Mouse (Mus musculus) ES-E14 (cell line): Measurements from ENCODE around the gene Eif4a3. TPM values are rescaled to one million over a fixed set of nuclear protein-coding genes. Genes with fewer than 3 reads are reported as not detected.
"Not testable (repeated sequence)": the region's sequence is repeated elsewhere in the genome, so short reads cannot be mapped to it uniquely, and the experiment has no call there.

Source experiments
- DNase-seq: peaks from one replicate; pipeline ENCODE4 v3.0.0-alpha.2; 2013; ENCODE audit warnings: low read depth, low spot score
- H3K27ac ChIP-seq: 2 replicates; pipeline ENCODE4 v1.5.1; 2012; ENCODE audit warnings: low read depth, mild to moderate bottlenecking, low read length, moderate library complexity, mixed read lengths; ENCODE audit not compliant: poor library complexity, insufficient read depth, severe bottlenecking
- H3K36me3 ChIP-seq: 2 replicates; pipeline ENCODE4 v1.6.1; 2012; ENCODE audit warnings: mild to moderate bottlenecking, low read length, moderate library complexity, mixed read lengths; ENCODE audit not compliant: control insufficient read depth, poor library complexity, insufficient read depth, severe bottlenecking
- H3K4me1 ChIP-seq, 2 experiments: fragments of 150-350 bp in 1 of 2; sonication (generic) in 1 of 2; 2 replicates each; pipeline ENCODE4 v1.6.1; 2012; ENCODE audit warnings: low read length in 2 of 2, mild to moderate bottlenecking in 1 of 2, mixed read lengths in 1 of 2; ENCODE audit not compliant: control insufficient read depth in 2 of 2, insufficient read depth in 2 of 2, poor library complexity in 1 of 2
- H3K4me3 ChIP-seq, 2 experiments: fragments of 150-350 bp in 1 of 2; sonication (generic) in 1 of 2; 2 replicates each; pipeline ENCODE4 v1.5.1; 2012; ENCODE audit warnings: low read length in 2 of 2, low read depth in 1 of 2, mild to moderate bottlenecking in 1 of 2, mixed read lengths in 1 of 2; ENCODE audit not compliant: insufficient read depth in 1 of 2, poor library complexity in 1 of 2, severe bottlenecking in 1 of 2
- H3K9ac ChIP-seq: 2 replicates; pipeline ENCODE4 v1.6.1; 2012; ENCODE audit warnings: low read depth, mild to moderate bottlenecking, low read length, mixed read lengths; ENCODE audit not compliant: poor library complexity, insufficient read depth, severe bottlenecking
- H3K9me3 ChIP-seq: fragments of 150-350 bp; sonication (generic); 2 replicates; pipeline ENCODE4 v1.6.1; 2012; ENCODE audit warnings: low read depth, mild to moderate bottlenecking, low read length; ENCODE audit not compliant: control insufficient read depth, insufficient read depth
- CHD2 ChIP-seq: IDR thresholded peaks from 2 replicates; pipeline ENCODE4 v1.6.1; 2014; ENCODE audit warnings: mild to moderate bottlenecking, low read depth, low read length, inconsistent platforms
- HCFC1 ChIP-seq: IDR thresholded peaks from 2 replicates; pipeline ENCODE4 v1.6.1; 2012; ENCODE audit warnings: low read length, inconsistent platforms, borderline replicate concordance; ENCODE audit not compliant: insufficient read depth
- MAFK ChIP-seq: IDR thresholded peaks from 2 replicates; pipeline ENCODE4 v1.6.1; 2014; ENCODE audit warnings: mild to moderate bottlenecking, low read depth, low read length, inconsistent platforms; ENCODE audit not compliant: insufficient read depth
- ZC3H11A ChIP-seq: IDR thresholded peaks from 2 replicates; pipeline ENCODE4 v1.6.1; 2012; ENCODE audit warnings: low read depth, mild to moderate bottlenecking, inconsistent platforms, low read length, borderline replicate concordance
- ZNF384 ChIP-seq: IDR thresholded peaks from 2 replicates; pipeline ENCODE4 v1.6.1; 2012; ENCODE audit warnings: low read depth, low read length, inconsistent platforms
- in situ Hi-C, 2 experiments: fragments of 600-800 bp; cut with MboI; formaldehyde crosslinking; loops; one replicate each; pipeline ENCODE4 v1.15.1; 2025; ENCODE audit warnings: low sequenced_read_pairs in 2 of 2, inconsistent platforms in 1 of 2; ENCODE audit not compliant: unreplicated experiment in 2 of 2
- total RNA-seq: library from RNA; depleted of rRNA; stranded (reverse); fragments of 300-350 nt; gene quantifications from 2 replicates; pipeline ENCODE4 v1.2.3, GENCODE M21; 2012

The Eif4a3 gene
- total RNA-seq, 1 experiment: 400 TPM

DNA sequence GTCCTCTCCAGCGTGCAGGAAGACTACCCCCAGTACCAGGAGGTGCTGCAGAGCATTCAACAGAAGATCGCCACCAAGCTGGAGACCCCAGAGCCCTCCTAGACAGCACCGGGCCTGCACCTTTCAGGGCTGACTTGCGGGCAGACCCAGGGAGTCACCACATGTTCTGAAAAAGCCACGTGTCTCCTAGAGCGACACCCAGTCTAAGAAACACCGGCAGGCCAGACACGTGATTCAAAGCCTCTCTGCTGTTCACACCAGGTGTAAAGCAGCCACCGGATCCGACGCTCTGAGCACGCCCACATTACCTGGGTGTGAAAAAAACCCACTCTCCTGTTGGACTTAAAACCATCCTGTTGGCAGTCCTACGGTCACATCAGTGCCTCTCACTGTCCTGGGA is 35.5 kb downstream of the Eif4a3 start:
- no peak for DNase-seq
- TF ChIP-seq CHD2: no peak
- TF ChIP-seq ZNF384: no peak
- no peak for TF ChIP-seq ZC3H11A
- no peak for TF ChIP-seq HCFC1
- no peak for TF ChIP-seq MAFK
- Histone ChIP-seq H3K4me1 (peaks cover 3 to 24% of the 10 kb centered on the region in 2 experiments), H3K9ac (no peak overlapping the region), H3K36me3 (no peaks in the 10 kb centered on the region), H3K4me3 (no peak overlapping the region), H3K9me3 (no peaks in the 10 kb centered on the region), H3K27ac (no peak overlapping the region)
- in situ Hi-C loops: no loop called here

DNA sequence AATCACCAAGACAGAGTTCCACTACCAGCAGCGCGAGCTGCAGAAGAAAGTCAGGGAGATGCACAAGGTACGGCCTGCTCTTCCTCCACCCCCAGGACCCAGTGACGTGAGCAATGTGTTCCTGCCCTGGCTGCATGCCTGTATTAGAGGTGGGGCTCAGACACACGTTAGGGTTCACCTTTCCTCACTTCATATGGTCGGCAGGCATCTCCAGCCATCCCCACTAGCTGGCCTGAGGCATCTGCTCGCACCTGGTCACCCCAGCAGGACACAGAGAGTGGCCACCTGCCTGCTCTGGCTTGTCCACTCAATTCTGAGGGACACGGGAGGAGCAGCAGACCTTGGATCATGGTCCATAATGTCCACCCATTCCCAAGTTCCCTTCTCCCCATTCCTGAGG is 39.9 kb downstream of the Eif4a3 start:
- H3K4me1 ChIP-seq: peaks cover 0 to 14% of the 10 kb centered on the region in 2 experiments; a peak in 1 of 4 replicates
- H3K9me3 ChIP-seq: no peaks in the 10 kb centered on the region
- H3K4me3 ChIP-seq: no peak overlapping the region
- no peak for TF ChIP-seq ZNF384
- no peak for TF ChIP-seq MAFK
- TF ChIP-seq ZC3H11A: no peak
- no peak for TF ChIP-seq CHD2
- no peak for TF ChIP-seq HCFC1
- in situ Hi-C loops: no loop called here
- no peak for DNase-seq
- no peak overlapping the region for H3K27ac ChIP-seq
- H3K36me3 ChIP-seq: no peaks in the 10 kb centered on the region
- no peak overlapping the region for H3K9ac ChIP-seq

DNA sequence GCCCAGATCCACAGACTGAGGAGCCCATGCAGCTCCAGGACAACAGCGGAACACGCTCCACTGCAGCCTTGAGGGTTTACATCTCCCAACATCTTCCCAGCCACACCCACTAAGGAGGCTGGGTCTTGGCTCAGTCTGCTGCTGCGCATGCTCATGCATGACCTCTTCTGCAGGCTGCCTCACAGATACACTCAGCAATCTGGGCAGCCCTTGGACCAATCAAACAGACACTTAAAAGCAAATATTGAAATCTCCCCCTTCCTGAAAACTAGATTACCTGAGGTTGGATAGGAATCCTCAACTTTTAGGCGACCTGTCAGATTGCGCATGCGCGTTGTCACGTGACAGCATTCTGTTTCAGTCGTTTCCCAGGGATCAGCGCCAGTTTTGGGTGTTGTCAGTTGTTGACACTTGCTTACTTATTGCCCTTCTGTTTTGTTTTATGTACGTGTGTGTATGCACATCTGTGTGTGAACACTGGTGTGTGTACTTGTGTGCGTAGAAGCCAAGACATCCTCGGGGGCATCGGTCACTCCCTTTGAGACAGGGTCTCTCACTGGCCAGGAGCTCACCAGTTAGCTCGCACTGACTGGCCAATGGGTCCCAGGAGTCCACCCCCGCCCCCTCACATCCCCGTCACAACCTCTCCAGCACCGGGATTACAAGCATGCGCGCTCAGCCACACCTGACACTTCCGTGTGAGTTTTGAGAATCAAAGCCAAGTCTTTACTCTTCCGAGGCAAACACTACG is 41.1 kb downstream of the Eif4a3 start:
- in situ Hi-C loops: no loop called here
- H3K4me1 ChIP-seq: peaks cover 0 to 9% of the 10 kb centered on the region in 2 experiments; a peak in 1 of 4 replicates
- TF ChIP-seq HCFC1 (no peak), ZNF384 (no peak), CHD2 (no peak), ZC3H11A (no peak), MAFK (no peak)
- no peak for DNase-seq
- H3K9ac ChIP-seq: no peak overlapping the region
- no peaks in the 10 kb centered on the region for H3K36me3 ChIP-seq
- no peak overlapping the region for H3K27ac ChIP-seq
- H3K4me3 ChIP-seq: no peak overlapping the region
- no peaks in the 10 kb centered on the region for H3K9me3 ChIP-seq

DNA sequence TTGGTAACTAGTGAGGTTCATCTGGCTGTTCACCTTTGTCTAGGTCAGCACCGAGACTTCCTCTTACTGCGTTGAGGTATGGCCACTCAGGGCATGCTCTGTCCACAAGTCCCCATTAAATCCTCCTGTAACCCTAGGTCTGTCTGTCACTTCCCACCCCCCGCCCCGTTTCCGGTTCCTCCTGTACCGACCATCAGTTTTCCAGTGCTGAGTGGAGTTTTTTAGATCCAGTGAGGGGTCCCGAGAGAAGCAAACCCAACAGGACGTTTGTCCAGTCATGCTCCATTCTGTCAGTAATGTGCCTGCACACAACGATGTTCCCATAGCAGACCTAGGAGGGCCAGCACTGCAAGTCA is 41.7 kb downstream of the Eif4a3 start:
- Histone ChIP-seq H3K4me1 (peaks cover 0 to 11% of the 10 kb centered on the region in 2 experiments; a peak in 1 of 4 replicates), H3K9ac (no peak overlapping the region), H3K36me3 (no peaks in the 10 kb centered on the region), H3K9me3 (no peaks in the 10 kb centered on the region), H3K4me3 (no peak overlapping the region), H3K27ac (no peak overlapping the region)
- TF ChIP-seq ZNF384 (no peak), CHD2 (no peak), MAFK (no peak), ZC3H11A (no peak), HCFC1 (no peak)
- DNase-seq: no peak
- in situ Hi-C loops: no loop called here

DNA sequence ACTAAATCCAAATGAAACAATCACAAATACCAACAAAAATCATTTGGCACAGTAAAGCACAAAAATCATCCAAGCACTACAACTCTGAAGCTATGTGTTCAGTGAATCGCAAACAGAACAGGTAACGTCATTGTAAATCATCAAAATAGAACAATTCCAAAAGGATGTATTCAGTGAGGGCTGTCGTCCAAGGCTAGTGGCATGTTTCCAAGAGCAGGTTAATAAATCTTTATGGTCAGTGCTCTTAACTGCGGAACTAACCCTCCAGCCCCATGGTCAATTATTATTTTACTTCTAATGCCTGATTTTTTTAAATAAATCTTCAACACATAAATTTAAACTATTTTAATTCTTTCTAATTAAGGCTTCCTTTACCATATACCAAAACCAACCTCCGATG is 43.3 kb downstream of the Eif4a3 start:
- not testable (repeated sequence) for H3K27ac ChIP-seq

More for the DNA sequence above, 43.3 kb downstream of the Eif4a3 start:
- peaks cover 0 to 22% of the 10 kb centered on the region in 2 experiments; a peak in 1 of 4 replicates for H3K4me1 ChIP-seq
- H3K9ac ChIP-seq, H3K36me3 ChIP-seq, DNase-seq, H3K4me3 ChIP-seq, in situ Hi-C loops, H3K9me3 ChIP-seq: not testable (repeated sequence)
